Mouse (Mus musculus): ENCODE measurements at regions not wholly inside any gene's neighbourhood (a gene's known extent, or its start where the extent isn't known, plus 50 kb on each side); places are given as distances from the start of the nearest gene placed in this dataset.

GRCm38 (mm10) chr9:113295850-113296467 lies 412.1 kb downstream of the Pdcd6ip start:
- DNase-seq = no peak

- no peak for DNase-seq
Measured at GRCm38 (mm10) chr9:113287397-113287796, 420.7 kb downstream of the Pdcd6ip start.

- DNase-seq = no peak
Measured at GRCm38 (mm10) chr9:113283244-113283643, 424.8 kb downstream of the Pdcd6ip start.

- DNase-seq = peak in 1 of 2 experiments; percentile 14
Measured at GRCm38 (mm10) chr9:113270595-113270994, 437.5 kb downstream of the Pdcd6ip start.

GRCm38 (mm10) chr9:113267696-113268095 lies 440.4 kb downstream of the Pdcd6ip start:
- no peak for DNase-seq

GRCm38 (mm10) chr9:113263636-113264035 lies 444.4 kb downstream of the Pdcd6ip start:
- DNase-seq = no peak

GRCm38 (mm10) chr9:113260296-113260695 lies 447.8 kb downstream of the Pdcd6ip start:
- DNase-seq = no peak

- peak; percentile 21 to 59 for DNase-seq
Measured at GRCm38 (mm10) chr9:113258556-113258955, 449.5 kb downstream of the Pdcd6ip start.

- no peak for DNase-seq
Measured at GRCm38 (mm10) chr9:113248703-113249274, 459.3 kb downstream of the Pdcd6ip start.

GRCm38 (mm10) chr9:113247950-113248349 lies 460.1 kb downstream of the Pdcd6ip start:
- DNase-seq = no peak

- DNase-seq = no peak
Measured at GRCm38 (mm10) chr9:113243870-113244269, 464.2 kb downstream of the Pdcd6ip start.

GRCm38 (mm10) chr9:113233370-113233769 lies 474.7 kb downstream of the Pdcd6ip start:
- DNase-seq = no peak

- no peak for DNase-seq
Measured at GRCm38 (mm10) chr9:113229391-113229790, 478.7 kb downstream of the Pdcd6ip start.

GRCm38 (mm10) chr9:113213930-113214329 lies 494.1 kb downstream of the Pdcd6ip start:
- peak; percentile 80 to 81 for DNase-seq

GRCm38 (mm10) chr9:113212389-113212788 lies 495.7 kb downstream of the Pdcd6ip start:
- no peak for DNase-seq

- DNase-seq = no peak
Measured at GRCm38 (mm10) chr9:113208181-113208580, 499.9 kb downstream of the Pdcd6ip start.

GRCm38 (mm10) chr9:113199241-113199640 lies 508.8 kb downstream of the Pdcd6ip start:
- no peak for DNase-seq

GRCm38 (mm10) chr9:113195556-113195955 lies 512.5 kb downstream of the Pdcd6ip start:
- no peak for DNase-seq

- DNase-seq = no peak
Measured at GRCm38 (mm10) chr9:113192773-113193172, 515.3 kb downstream of the Pdcd6ip start.

- no peak for DNase-seq
Measured at GRCm38 (mm10) chr9:113191163-113191562, 516.9 kb downstream of the Pdcd6ip start.

GRCm38 (mm10) chr9:113181182-113181581 lies 526.9 kb downstream of the Pdcd6ip start:
- DNase-seq = no peak

GRCm38 (mm10) chr9:113177918-113178235 lies 530.2 kb downstream of the Pdcd6ip start:
- peak; percentile 11 to 23 for DNase-seq

GRCm38 (mm10) chr9:113177181-113177917 lies 530.7 kb downstream of the Pdcd6ip start:
- peak; percentile 69 to 80 for DNase-seq

- DNase-seq = peak; percentile 45 to 59
Measured at GRCm38 (mm10) chr9:113171767-113172405, 536.2 kb downstream of the Pdcd6ip start.
